Mouse (Mus musculus) liver, adult 2 months (tissue): ENCODE data around the gene Nadk2. TPM values are rescaled to one million over a fixed set of nuclear protein-coding genes. Genes with fewer than 3 reads are reported as not detected.
A peak's percentile ranks its signal among the peaks of the same experiment; 100 is the strongest.

ENCODE experiments used
- DNase-seq: peaks from one replicate; pipeline ENCODE4 v3.0.0-alpha.2; 2011; ENCODE audit warnings: low read depth, low spot score; ENCODE audit errors: extremely low read depth
- H3K27ac ChIP-seq: fragments of 200-500 bp; replicated peaks from 2 replicates; pipeline ENCODE4 v1.5.1; 2012; ENCODE audit warnings: low read depth, mild to moderate bottlenecking, control low read depth, inconsistent platforms, low read length; ENCODE audit not compliant: insufficient read depth
- H3K27me3 ChIP-seq: fragments of 200-500 bp; 2 replicates; pipeline ENCODE4 v1.6.1; 2012; ENCODE audit warnings: mild to moderate bottlenecking, moderate library complexity, low read length, inconsistent platforms; ENCODE audit not compliant: control insufficient read depth, insufficient read depth
- H3K36me3 ChIP-seq: fragments of 200-500 bp; 2 replicates; pipeline ENCODE4 v1.6.1; 2012; ENCODE audit warnings: low read length, inconsistent platforms; ENCODE audit not compliant: control insufficient read depth, insufficient read depth
- H3K4me1 ChIP-seq: fragments of 200-500 bp; 2 replicates; pipeline ENCODE4 v1.6.1; 2011; ENCODE audit warnings: low read length; ENCODE audit not compliant: control insufficient read depth, insufficient read depth
- H3K4me3 ChIP-seq: fragments of 200-500 bp; 2 replicates; pipeline ENCODE4 v1.5.1; 2011; ENCODE audit warnings: low read depth, mild to moderate bottlenecking, control low read depth, low read length, moderate library complexity; ENCODE audit not compliant: insufficient read depth
- H3K79me2 ChIP-seq: fragments of 200-500 bp; 2 replicates; pipeline ENCODE4 v1.6.1; 2012; ENCODE audit warnings: inconsistent platforms, mild to moderate bottlenecking, low read length, moderate library complexity; ENCODE audit not compliant: control insufficient read depth, insufficient read depth
- H3K9ac ChIP-seq: fragments of 200-500 bp; 2 replicates; pipeline ENCODE4 v1.6.1; 2012; ENCODE audit warnings: low read depth, mild to moderate bottlenecking, control low read depth, inconsistent platforms, low read length
- CTCF ChIP-seq: fragments of 200-500 bp; IDR thresholded peaks from 2 replicates; pipeline ENCODE4 v1.5.1; 2011; ENCODE audit warnings: low read depth, low read length, control low read depth
- POLR2A ChIP-seq: fragments of 200-500 bp; IDR thresholded peaks from 2 replicates; pipeline ENCODE4 v1.6.1; 2011; ENCODE audit warnings: low read length, control low read depth; ENCODE audit not compliant: insufficient read depth; ENCODE audit errors: extremely low read depth
- WGBS: fragments of 180-500 bp; shearing (Covaris S2); methylation state at CpG from one replicate; pipeline ENCODE4 v1.1.7; 2018; 5-methylcytosine and 5-hydroxymethylcytosine counted together
- polyA plus RNA-seq: library from polyadenylated mRNA; depleted of rRNA; stranded (reverse); fragments of >200 nt; gene quantifications from 2 replicates; pipeline ENCODE4 v1.2.3, GENCODE M21; 2012; rRNA removed
- total RNA-seq: library from RNA; depleted of rRNA; stranded (reverse); fragments of >200 nt; gene quantifications from 2 replicates; pipeline ENCODE4 v1.2.3, GENCODE M21; 2014; rRNA removed

The Nadk2 gene
- total and polyA plus RNA-seq, 2 experiments = 71.8 to 163 TPM

GRCm38 (mm10) chr15:9139447-9139846 is 68.4 kb downstream of the Nadk2 start:
- Histone ChIP-seq H3K36me3 (peaks cover 5% of the 10 kb centered on the region; the same call in 1 of the 2 replicates), H3K27me3 (no peaks in the 10 kb centered on the region), H3K79me2 (peaks cover 6% of the 10 kb centered on the region; the same call in 1 of the 2 replicates), H3K4me3 (no peak overlapping the region), H3K27ac (no peak overlapping the region), H3K4me1 (peaks cover 17% of the 10 kb centered on the region), H3K9ac (no peak overlapping the region)
- 47% methylated on average over 10 of the region's 10 CpGs for WGBS
- no peak for DNase-seq
- TF ChIP-seq POLR2A (no peak), CTCF (no peak)

- Histone ChIP-seq H3K27me3 (no peaks in the 10 kb centered on the region), H3K9ac (peak within 1 kb of the TSS; percentile 95), H3K36me3 (peaks cover 5% of the 10 kb centered on the region; the same call in 1 of the 2 replicates), H3K27ac (peak within 1 kb of the TSS; percentile 87), H3K79me2 (peaks cover 6% of the 10 kb centered on the region; the same call in 1 of the 2 replicates), H3K4me1 (peaks cover 13% of the 10 kb centered on the region; the same call in 1 of the 2 replicates), H3K4me3 (peak within 1 kb of the TSS; percentile 97)
- peak; percentile 94 for DNase-seq
- TF ChIP-seq POLR2A (peak; percentile 75), CTCF (no peak)
- under 1% methylated on average over 34 of the region's 34 CpGs for WGBS
Observed at GRCm38 (mm10) chr15:9140252-9140680, 69.2 kb downstream of the Nadk2 start, which contains the start of gene Lmbrd2. TSS of gene Lmbrd2 (plus strand) at chr15:9140550.

GRCm38 (mm10) chr15:9140684-9141171 is 69.7 kb downstream of the Nadk2 start:
- H3K4me3 ChIP-seq = peak overlapping the region; percentile 97
- peak overlapping the region; percentile 95 for H3K9ac ChIP-seq
- peak; percentile 65 for DNase-seq
- peaks cover 5% of the 10 kb centered on the region; the same call in 1 of the 2 replicates for H3K36me3 ChIP-seq
- no peaks in the 10 kb centered on the region for H3K27me3 ChIP-seq
- H3K79me2 ChIP-seq = peaks cover 6% of the 10 kb centered on the region; the same call in 1 of the 2 replicates
- H3K27ac ChIP-seq = peak overlapping the region; percentile 87
- peaks cover 11% of the 10 kb centered on the region; the same call in 1 of the 2 replicates for H3K4me1 ChIP-seq
- WGBS = under 1% methylated on average over 37 of the region's 37 CpGs
- TF ChIP-seq POLR2A = 0 out of 2 replicates have a peak, but pooled peaks have one; percentile 23
- TF ChIP-seq CTCF = no peak

GRCm38 (mm10) chr15:9155325-9155724 is 84.3 kb downstream of the Nadk2 start, which contains the start of gene Skp2:
TSS of gene Skp2 (minus strand) at chr15:9155425.
- no peak for TF ChIP-seq POLR2A
- TF ChIP-seq CTCF = no peak

More at GRCm38 (mm10) chr15:9155325-9155724, 84.3 kb downstream of the Nadk2 start, which contains the start of gene Skp2:
- Histone ChIP-seq H3K27ac (no peak within 1 kb of the TSS), H3K9ac (no peak within 1 kb of the TSS), H3K4me3 (no peak within 1 kb of the TSS), H3K4me1 (peaks cover 4% of the 10 kb centered on the region; the same call in 1 of the 2 replicates), H3K36me3 (peaks cover 55% of the 10 kb centered on the region), H3K79me2 (no peaks in the 10 kb centered on the region; the same call in 1 of the 2 replicates), H3K27me3 (no peaks in the 10 kb centered on the region)
- DNase-seq = no peak

Other genes with a start within 250 kb of the Nadk2 start
- gene Ranbp3l, start 103.3 kb upstream of the Nadk2 start, total RNA-seq = 1.8 and 3.5 TPM in 2 replicates
- 0.32 and 0.55 TPM in 2 replicates for gene Ranbp3l, start 103.3 kb upstream of the Nadk2 start, polyA plus RNA-seq
- 38.4 and 40.8 TPM in 2 replicates for gene Lmbrd2, start 69.3 kb downstream of the Nadk2 start, total RNA-seq
- gene Lmbrd2, start 69.3 kb downstream of the Nadk2 start, polyA plus RNA-seq = 17.0 and 23.7 TPM in 2 replicates
- gene Skp2, start 84.2 kb downstream of the Nadk2 start, total RNA-seq = 1.6 and 1.7 TPM in 2 replicates
- gene Skp2, start 84.2 kb downstream of the Nadk2 start, polyA plus RNA-seq = 0.29 and 0.62 TPM in 2 replicates
- 95.4 and 118 TPM in 2 replicates for gene Ugt3a1, start 205.6 kb downstream of the Nadk2 start, total RNA-seq
- gene Ugt3a1, start 205.6 kb downstream of the Nadk2 start, polyA plus RNA-seq = 50.9 and 100 TPM in 2 replicates